Mouse (Mus musculus) embryonic facial prominence, embryonic 11.5 days (tissue): ENCODE measurements at regions not wholly inside any gene's neighbourhood (a gene's known extent, or its start where the extent isn't known, plus 50 kb on each side); places are given as distances from the start of the nearest gene placed in this dataset.

Experiments used
- ATAC-seq: fragments of 200-750 bp; cut with Nextera tagmentation; replicated peaks from 2 replicates; pipeline ENCODE4 v1.8.0; 2017; ENCODE audit warnings: low read depth; ENCODE audit not compliant: insufficient number of reproducible peaks, low FRiP score, low TSS enrichment
- DNase-seq: peaks from one replicate; pipeline ENCODE4 v3.0.0-alpha.2; 2015; ENCODE audit warnings: low spot score
- H3K27ac ChIP-seq: fragments of 300-500 bp; sonication (generic); replicated peaks from 2 replicates; pipeline ENCODE4 v1.5.1; 2014; ENCODE audit warnings: mild to moderate bottlenecking, low read depth, low read length, control low read depth
- H3K27me3 ChIP-seq: fragments of 300-500 bp; sonication (generic); 2 replicates; pipeline ENCODE4 v1.6.1; 2014; ENCODE audit warnings: mild to moderate bottlenecking, low read length, moderate library complexity, mixed read lengths; ENCODE audit not compliant: control insufficient read depth, insufficient read depth
- H3K36me3 ChIP-seq: fragments of 300-500 bp; sonication (generic); replicated peaks from 2 replicates; pipeline ENCODE4 v1.6.1; 2014; ENCODE audit warnings: low read depth, mild to moderate bottlenecking, low read length, moderate library complexity, mixed read lengths; ENCODE audit not compliant: control insufficient read depth, insufficient read depth
- H3K4me1 ChIP-seq: fragments of 300-500 bp; sonication (generic); 2 replicates; pipeline ENCODE4 v1.6.1; 2014; ENCODE audit warnings: low read length, mixed read lengths; ENCODE audit not compliant: control insufficient read depth, insufficient read depth
- H3K4me2 ChIP-seq: fragments of 300-500 bp; sonication (generic); 2 replicates; pipeline ENCODE4 v1.6.1; 2014; ENCODE audit warnings: low read depth, mild to moderate bottlenecking, control low read depth, low read length, moderate library complexity
- H3K4me3 ChIP-seq: fragments of 300-500 bp; sonication (generic); 2 replicates; pipeline ENCODE4 v1.5.1; 2014; ENCODE audit warnings: low read depth, low read length, control low read depth
- H3K9ac ChIP-seq: fragments of 300-500 bp; sonication (generic); replicated peaks from 2 replicates; pipeline ENCODE4 v1.6.1; 2014; ENCODE audit warnings: mild to moderate bottlenecking, control low read depth, low read length
- H3K9me3 ChIP-seq: fragments of 300-500 bp; sonication (generic); replicated peaks from 2 replicates; pipeline ENCODE4 v1.6.1; 2016; ENCODE audit warnings: mild to moderate bottlenecking, low read length, inconsistent platforms, mixed read lengths; ENCODE audit not compliant: control insufficient read depth
- WGBS: fragments of 180-500 bp; shearing (Covaris S2); extraction: QIAGEN DNeasy Blood & Tissue Kit; methylation state at CpG from one replicate; pipeline ENCODE4 v1.1.7; 2014; 5-methylcytosine and 5-hydroxymethylcytosine counted together

- WGBS = 88% methylated on average over 1 of the region's 1 CpGs
- Histone ChIP-seq H3K9me3 (no peaks in the 10 kb centered on the region), H3K4me3 (no peak overlapping the region), H3K9ac (no peak overlapping the region), H3K36me3 (no peaks in the 10 kb centered on the region), H3K4me1 (no peaks in the 10 kb centered on the region), H3K27me3 (no peaks in the 10 kb centered on the region), H3K4me2 (no peak overlapping the region), H3K27ac (no peak overlapping the region)
- no peak for ATAC-seq
- DNase-seq = no peak
Observed at GRCm38 (mm10) chr14:106031094-106031493, 74.9 kb upstream of the Trim52 start.

GRCm38 (mm10) chr14:106033793-106034192 lies 72.2 kb upstream of the Trim52 start:
- H3K4me2 ChIP-seq = no peak overlapping the region
- no peak for DNase-seq
- no peaks in the 10 kb centered on the region for H3K27me3 ChIP-seq
- H3K27ac ChIP-seq = no peak overlapping the region
- 84% methylated on average over 2 of the region's 2 CpGs for WGBS
- no peaks in the 10 kb centered on the region for H3K4me1 ChIP-seq
- ATAC-seq = no peak
- no peak overlapping the region for H3K4me3 ChIP-seq
- H3K36me3 ChIP-seq = no peaks in the 10 kb centered on the region
- no peaks in the 10 kb centered on the region for H3K9me3 ChIP-seq
- no peak overlapping the region for H3K9ac ChIP-seq

- H3K9ac ChIP-seq = no peak overlapping the region
- H3K27ac ChIP-seq = no peak overlapping the region
- H3K27me3 ChIP-seq = no peaks in the 10 kb centered on the region
- no peak overlapping the region for H3K4me2 ChIP-seq
- DNase-seq (no peak), ATAC-seq (no peak)
- WGBS = 92% methylated on average over 10 of the region's 10 CpGs
- no peaks in the 10 kb centered on the region for H3K4me1 ChIP-seq
- no peaks in the 10 kb centered on the region for H3K9me3 ChIP-seq
- H3K36me3 ChIP-seq = no peaks in the 10 kb centered on the region
- H3K4me3 ChIP-seq = no peak overlapping the region
Observed at GRCm38 (mm10) chr14:106034933-106035665, 70.9 kb upstream of the Trim52 start.

- Histone ChIP-seq H3K4me3 (no peak overlapping the region), H3K4me2 (no peak overlapping the region), H3K27me3 (no peaks in the 10 kb centered on the region), H3K4me1 (no peaks in the 10 kb centered on the region), H3K9ac (no peak overlapping the region), H3K36me3 (no peaks in the 10 kb centered on the region), H3K9me3 (no peaks in the 10 kb centered on the region), H3K27ac (no peak overlapping the region)
- no peak for DNase-seq
- 83% methylated on average over 1 of the region's 1 CpGs for WGBS
- no peak for ATAC-seq
Observed at GRCm38 (mm10) chr14:106044274-106044673, 61.7 kb upstream of the Trim52 start.

DNA sequence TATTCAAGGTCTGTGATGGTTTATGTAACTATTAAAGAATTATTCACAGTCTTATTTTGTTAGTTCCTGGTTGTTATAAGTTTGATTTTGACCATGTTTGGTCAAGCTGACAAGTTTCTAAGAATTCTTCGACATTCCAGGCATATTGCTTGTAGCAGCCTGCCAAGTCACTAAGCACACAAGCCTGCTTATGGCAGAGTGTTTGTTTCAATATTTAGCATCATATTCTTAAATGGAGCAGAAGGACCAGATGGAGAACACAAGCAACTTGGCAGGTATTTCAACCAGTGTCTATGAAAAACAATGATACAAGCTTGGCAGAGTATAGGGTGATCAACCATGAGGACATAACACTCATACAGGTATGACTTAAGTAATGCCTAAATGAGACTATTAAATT lies 55.8 kb upstream of the Trim52 start:
- Histone ChIP-seq H3K4me3 (no peak overlapping the region), H3K27ac (no peak overlapping the region), H3K36me3 (no peaks in the 10 kb centered on the region), H3K4me2 (no peak overlapping the region), H3K9me3 (no peaks in the 10 kb centered on the region), H3K4me1 (no peaks in the 10 kb centered on the region), H3K27me3 (no peaks in the 10 kb centered on the region), H3K9ac (no peak overlapping the region)
- 87% methylated on average over 1 of the region's 1 CpGs for WGBS
- no peak for ATAC-seq
- DNase-seq = no peak

DNA sequence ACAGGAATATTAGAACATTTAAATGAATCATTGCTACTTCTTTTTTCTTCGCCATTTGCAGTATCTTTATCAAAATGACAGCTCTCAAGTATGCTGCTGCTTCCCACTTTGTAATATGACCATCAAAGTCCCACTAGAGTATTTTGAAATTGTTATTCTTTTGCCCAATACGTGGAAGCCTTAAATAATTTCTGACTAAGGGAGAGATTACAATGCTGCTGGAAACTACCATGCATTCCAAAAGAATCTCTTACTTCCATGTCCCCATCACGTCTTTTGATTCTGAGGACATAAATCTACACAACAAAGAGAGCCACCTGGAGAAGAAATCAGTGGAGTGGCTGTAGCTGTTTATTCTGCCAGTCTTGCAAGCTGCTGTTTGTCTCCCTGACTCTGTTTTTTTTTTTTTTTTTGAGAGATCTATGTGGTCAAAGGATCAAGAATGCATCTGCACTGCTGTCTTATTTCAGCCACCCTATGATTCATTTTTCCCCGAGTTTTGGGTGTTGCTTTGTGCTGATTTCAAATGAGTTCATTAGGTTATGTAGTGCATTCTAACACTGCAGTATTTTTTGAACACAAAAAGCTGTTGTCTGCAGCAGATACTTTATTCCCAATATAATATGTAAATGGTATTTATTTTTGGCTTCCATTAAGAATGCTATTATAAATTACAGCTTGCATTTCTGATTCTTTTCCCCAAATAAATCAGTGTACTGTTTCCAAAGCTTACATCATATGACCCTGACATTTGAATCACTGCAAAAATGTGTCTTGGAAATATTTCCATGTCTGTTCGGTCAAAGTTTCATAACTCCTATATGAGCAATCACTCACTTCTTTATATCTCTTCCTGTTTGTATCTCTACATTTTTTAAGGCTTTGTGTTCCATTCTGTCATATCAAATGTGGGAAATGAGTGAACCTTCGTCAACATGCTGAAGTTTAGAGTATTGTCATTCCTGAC lies 53.1 kb upstream of the Trim52 start:
- no peak overlapping the region for H3K27ac ChIP-seq
- no peaks in the 10 kb centered on the region for H3K36me3 ChIP-seq
- H3K9me3 ChIP-seq = no peaks in the 10 kb centered on the region
- no peaks in the 10 kb centered on the region for H3K4me1 ChIP-seq
- WGBS = 67% methylated on average over 6 of the region's 6 CpGs
- ATAC-seq = no peak
- no peaks in the 10 kb centered on the region for H3K27me3 ChIP-seq
- no peak overlapping the region for H3K9ac ChIP-seq
- no peak overlapping the region for H3K4me2 ChIP-seq
- no peak for DNase-seq
- H3K4me3 ChIP-seq = no peak overlapping the region
